Mouse (Mus musculus) neural tube, embryonic 14.5 days (tissue): ENCODE results near the gene Gm37240. TPM values are rescaled to one million over a fixed set of nuclear protein-coding genes. Genes with fewer than 3 reads are reported as not detected.

ENCODE experiments used
- ATAC-seq: fragments of 200-750 bp; cut with Nextera tagmentation; 2 replicates; pipeline ENCODE4 v1.8.0; 2017; ENCODE audit warnings: low read depth, mild to moderate bottlenecking, moderate TSS enrichment, moderate library complexity
- H3K27ac ChIP-seq: fragments of 300-500 bp; sonication (generic); 2 replicates; pipeline ENCODE4 v1.5.1; 2014; ENCODE audit warnings: low read depth, mild to moderate bottlenecking, control low read depth, low read length, moderate library complexity, mixed read lengths
- H3K27me3 ChIP-seq: fragments of 300-500 bp; sonication (generic); 2 replicates; pipeline ENCODE4 v1.6.1; 2014; ENCODE audit warnings: low read length; ENCODE audit not compliant: control insufficient read depth, insufficient read depth
- H3K36me3 ChIP-seq: fragments of 300-500 bp; sonication (generic); 2 replicates; pipeline ENCODE4 v1.6.1; 2014; ENCODE audit warnings: low read length, mixed read lengths; ENCODE audit not compliant: control insufficient read depth, insufficient read depth
- H3K4me1 ChIP-seq: fragments of 300-500 bp; sonication (generic); 2 replicates; pipeline ENCODE4 v1.6.1; 2014; ENCODE audit warnings: low read length; ENCODE audit not compliant: control insufficient read depth, insufficient read depth
- H3K4me2 ChIP-seq: fragments of 300-500 bp; sonication (generic); 2 replicates; pipeline ENCODE4 v1.6.1; 2014; ENCODE audit warnings: mild to moderate bottlenecking, low read depth, low read length, control low read depth
- H3K4me3 ChIP-seq: fragments of 300-500 bp; sonication (generic); 2 replicates; pipeline ENCODE4 v1.5.1; 2014; ENCODE audit warnings: low read depth, low read length, control low read depth, mixed read lengths
- H3K9ac ChIP-seq: fragments of 300-500 bp; sonication (generic); replicated peaks from 2 replicates; pipeline ENCODE4 v1.6.1; 2014; ENCODE audit warnings: low read depth, mild to moderate bottlenecking, control low read depth, low read length, mixed read lengths
- H3K9me3 ChIP-seq: fragments of 300-500 bp; sonication (generic); 2 replicates; pipeline ENCODE4 v1.6.1; 2016; ENCODE audit warnings: low read length; ENCODE audit not compliant: control insufficient read depth
- WGBS: fragments of 180-500 bp; shearing (Covaris S2); extraction: QIAGEN DNeasy Blood & Tissue Kit; methylation state at CpG from one replicate; pipeline ENCODE4 v1.1.7; 2014; 5-methylcytosine and 5-hydroxymethylcytosine counted together
- polyA plus RNA-seq: library from polyadenylated mRNA; unstranded; fragments of >200 nt; fragmentation: Nextera tagmentation; extraction: Ambion mirVana; gene quantifications from 2 replicates; pipeline ENCODE4 v1.2.1, GENCODE M21; 2014

The Gm37240 gene
- polyA plus RNA-seq, 1 experiment from 2014 or later = not detected

GRCm38 (mm10) chr3:84647616-84648015 lies 1239.7 kb downstream of the Gm37240 start:
- H3K4me2 ChIP-seq = no peak overlapping the region
- no peak; the same call in 1 of the 2 replicates for ATAC-seq
- H3K9ac ChIP-seq = no peak overlapping the region
- H3K27me3 ChIP-seq = no peaks in the 10 kb centered on the region
- 31% methylated on average over 4 of the region's 4 CpGs for WGBS
- H3K4me3 ChIP-seq = no peak overlapping the region
- no peaks in the 10 kb centered on the region for H3K9me3 ChIP-seq
- H3K36me3 ChIP-seq = no peaks in the 10 kb centered on the region
- no peak overlapping the region for H3K27ac ChIP-seq
- no peaks in the 10 kb centered on the region; the same call in 1 of the 2 replicates for H3K4me1 ChIP-seq

GRCm38 (mm10) chr3:84646331-84646845 lies 1240.9 kb downstream of the Gm37240 start:
- Histone ChIP-seq H3K27me3 (no peaks in the 10 kb centered on the region), H3K36me3 (no peaks in the 10 kb centered on the region), H3K27ac (no peak overlapping the region), H3K9ac (no peak overlapping the region), H3K4me1 (no peaks in the 10 kb centered on the region; the same call in 1 of the 2 replicates), H3K9me3 (no peaks in the 10 kb centered on the region), H3K4me2 (no peak overlapping the region), H3K4me3 (no peak overlapping the region)
- no peak for ATAC-seq
- 69% methylated on average over 8 of the region's 8 CpGs for WGBS

- WGBS = 56% methylated on average over 3 of the region's 3 CpGs
Measured at GRCm38 (mm10) chr3:84646007-84646290, 1241.4 kb downstream of the Gm37240 start.

GRCm38 (mm10) chr3:84645156-84646006 lies 1241.9 kb downstream of the Gm37240 start:
- no peak for ATAC-seq
- Histone ChIP-seq H3K4me2 (no peak overlapping the region), H3K4me1 (no peaks in the 10 kb centered on the region; the same call in 1 of the 2 replicates), H3K9me3 (no peaks in the 10 kb centered on the region), H3K4me3 (no peak overlapping the region), H3K36me3 (no peaks in the 10 kb centered on the region), H3K27me3 (no peaks in the 10 kb centered on the region), H3K9ac (no peak overlapping the region), H3K27ac (no peak overlapping the region)
- WGBS = 73% methylated on average over 9 of the region's 9 CpGs

More at GRCm38 (mm10) chr3:84646007-84646290, 1241.4 kb downstream of the Gm37240 start:
- H3K4me1 ChIP-seq = no peaks in the 10 kb centered on the region; the same call in 1 of the 2 replicates
- H3K4me3 ChIP-seq = no peak overlapping the region
- H3K9ac ChIP-seq = no peak overlapping the region
- no peak overlapping the region for H3K4me2 ChIP-seq
- no peaks in the 10 kb centered on the region for H3K9me3 ChIP-seq
- H3K27ac ChIP-seq = no peak overlapping the region
- no peak for ATAC-seq
- no peaks in the 10 kb centered on the region for H3K27me3 ChIP-seq
- H3K36me3 ChIP-seq = no peaks in the 10 kb centered on the region

- Histone ChIP-seq H3K27me3 (no peaks in the 10 kb centered on the region), H3K9ac (no peak overlapping the region), H3K36me3 (no peaks in the 10 kb centered on the region), H3K9me3 (no peaks in the 10 kb centered on the region), H3K4me3 (no peak overlapping the region), H3K27ac (no peak overlapping the region), H3K4me1 (no peaks in the 10 kb centered on the region; the same call in 1 of the 2 replicates), H3K4me2 (no peak overlapping the region)
- 52% methylated on average over 4 of the region's 4 CpGs for WGBS
- ATAC-seq = no peak
Measured at GRCm38 (mm10) chr3:84642942-84643341, 1244.4 kb downstream of the Gm37240 start.

GRCm38 (mm10) chr3:84641391-84641790 lies 1245.9 kb downstream of the Gm37240 start:
- no peaks in the 10 kb centered on the region; the same call in 1 of the 2 replicates for H3K4me1 ChIP-seq
- 93% methylated on average over 2 of the region's 2 CpGs for WGBS
- H3K4me2 ChIP-seq = no peak overlapping the region

GRCm38 (mm10) chr3:84640536-84640935 lies 1246.8 kb downstream of the Gm37240 start:
- H3K27ac ChIP-seq = no peak overlapping the region
- no peak overlapping the region for H3K4me3 ChIP-seq
- no peaks in the 10 kb centered on the region for H3K27me3 ChIP-seq
- 38% methylated on average over 6 of the region's 6 CpGs for WGBS
- H3K36me3 ChIP-seq = no peaks in the 10 kb centered on the region
- H3K9me3 ChIP-seq = no peaks in the 10 kb centered on the region
- H3K4me2 ChIP-seq = no peak overlapping the region
- H3K4me1 ChIP-seq = no peaks in the 10 kb centered on the region
- no peak for ATAC-seq
- H3K9ac ChIP-seq = no peak overlapping the region

More at GRCm38 (mm10) chr3:84641391-84641790, 1245.9 kb downstream of the Gm37240 start:
- Histone ChIP-seq H3K9me3 (no peaks in the 10 kb centered on the region), H3K4me3 (no peak overlapping the region), H3K27ac (no peak overlapping the region), H3K27me3 (no peaks in the 10 kb centered on the region), H3K9ac (no peak overlapping the region), H3K36me3 (no peaks in the 10 kb centered on the region)
- ATAC-seq = no peak

GRCm38 (mm10) chr3:84639767-84640500 lies 1247.4 kb downstream of the Gm37240 start:
- no peaks in the 10 kb centered on the region for H3K4me1 ChIP-seq
- H3K9me3 ChIP-seq = no peaks in the 10 kb centered on the region
- no peak for ATAC-seq
- no peak overlapping the region for H3K9ac ChIP-seq
- no peaks in the 10 kb centered on the region for H3K36me3 ChIP-seq
- 44% methylated on average over 11 of the region's 11 CpGs for WGBS
- no peak overlapping the region for H3K27ac ChIP-seq
- no peak overlapping the region for H3K4me3 ChIP-seq
- no peak overlapping the region for H3K4me2 ChIP-seq
- no peaks in the 10 kb centered on the region for H3K27me3 ChIP-seq

- WGBS = 92% methylated on average over 4 of the region's 4 CpGs
- no peaks in the 10 kb centered on the region for H3K9me3 ChIP-seq
Measured at GRCm38 (mm10) chr3:84638858-84639257, 1248.5 kb downstream of the Gm37240 start.

More at GRCm38 (mm10) chr3:84638858-84639257, 1248.5 kb downstream of the Gm37240 start:
- Histone ChIP-seq H3K4me1 (no peaks in the 10 kb centered on the region), H3K36me3 (no peaks in the 10 kb centered on the region), H3K9ac (no peak overlapping the region), H3K27ac (no peak overlapping the region), H3K4me2 (no peak overlapping the region), H3K27me3 (no peaks in the 10 kb centered on the region), H3K4me3 (no peak overlapping the region)
- no peak for ATAC-seq
